Mouse (Mus musculus): ENCODE data around the gene Rcor1. TPM values are rescaled to one million over a fixed set of nuclear protein-coding genes. Genes with fewer than 3 reads are reported as not detected.

Rcor1 gene
- total and polyA plus RNA-seq, 2 experiments from 2014 or later = 3.1 to 13.1 TPM

DNA sequence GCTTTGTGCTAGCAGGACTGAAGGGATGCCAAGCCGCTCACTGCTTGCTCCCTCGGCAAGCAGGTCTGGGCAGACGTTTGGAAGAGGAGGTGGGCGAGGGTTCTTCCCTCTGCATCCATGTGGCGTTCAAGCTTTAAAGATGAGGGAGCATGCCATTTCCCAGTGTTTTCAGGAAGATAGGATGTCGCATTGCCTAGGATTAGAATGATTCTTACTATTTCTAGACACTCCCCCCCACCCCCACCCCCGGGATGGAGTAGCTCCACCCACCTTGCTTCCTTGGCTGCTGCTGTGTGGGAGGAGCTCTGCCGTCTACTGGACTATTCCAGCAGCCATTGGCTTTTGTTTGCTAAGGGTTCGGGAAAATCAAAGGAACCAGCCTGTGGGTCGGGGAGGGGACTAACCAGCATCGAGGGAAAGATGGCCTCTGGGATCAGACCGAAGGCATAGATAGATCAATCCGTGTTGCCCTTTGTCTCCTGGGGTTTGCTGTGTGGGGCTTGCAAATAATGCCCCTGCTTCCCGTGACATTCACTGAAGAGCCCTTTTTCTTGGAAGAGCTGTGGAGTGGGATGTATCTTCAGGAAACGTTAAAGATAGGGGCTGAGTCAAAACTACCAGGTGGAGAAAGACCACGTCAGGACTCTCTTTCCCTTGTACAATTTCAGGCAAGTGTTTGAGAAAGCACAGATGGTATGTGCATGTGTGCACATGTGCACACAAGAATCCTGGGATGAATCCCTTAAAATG, 123.3 kb downstream of the Rcor1 start:
- TF ChIP-seq CTCF (IDR thresholded peaks at IDR 0.05; ENCODE audit: low read depth) = peak; percentile 0; the same call in 1 of the 2 replicates
- Histone ChIP-seq H3K9ac (replicated peaks; ENCODE audit: low read length) (peak overlapping the region; percentile 43), H3K27me3 (ENCODE audit: insufficient read depth, low read length) (no peaks in the 10 kb centered on the region), H3K9me3 (ENCODE audit: low read length) (no peaks in the 10 kb centered on the region), H3K4me3 (ENCODE audit: low read length) (peak overlapping the region; percentile 1; the same call in 1 of the 2 replicates), H3K4me2 (ENCODE audit: low read depth, low read length) (peak overlapping the region; percentile 46), H3K36me3 (ENCODE audit: insufficient read depth, low read length) (no peaks in the 10 kb centered on the region), H3K4me1 (ENCODE audit: insufficient read depth, low read length) (peaks cover 24% of the 10 kb centered on the region; the same call in 1 of the 2 replicates), H3K27ac (peak overlapping the region; percentile 81)
- DNase-seq (ENCODE audit: low spot score) = peak; percentile 93
- peak; percentile 82 for ATAC-seq
- 6% methylated on average over 16 of the region's 16 CpGs for WGBS

GRCm38 (mm10) chr12:111164310-111164751, 125.2 kb downstream of the Rcor1 start:
- peak overlapping the region; percentile 88 for H3K27ac ChIP-seq
- peak overlapping the region; percentile 23 for H3K4me3 ChIP-seq (ENCODE audit: low read length)
- peak overlapping the region; percentile 55 for H3K4me2 ChIP-seq (ENCODE audit: low read depth, low read length)
- no peaks in the 10 kb centered on the region for H3K36me3 ChIP-seq (ENCODE audit: insufficient read depth, low read length)
- no peaks in the 10 kb centered on the region for H3K27me3 ChIP-seq (ENCODE audit: insufficient read depth, low read length)
- peaks cover 34% of the 10 kb centered on the region for H3K4me1 ChIP-seq (ENCODE audit: insufficient read depth, low read length)
- peak overlapping the region; percentile 52 for H3K9ac ChIP-seq (replicated peaks; ENCODE audit: low read length)
- H3K9me3 ChIP-seq (ENCODE audit: low read length) = no peaks in the 10 kb centered on the region
- 2% methylated on average over 13 of the region's 13 CpGs for WGBS
- DNase-seq (ENCODE audit: low spot score) = peak; percentile 97
- TF ChIP-seq CTCF (IDR thresholded peaks at IDR 0.05; ENCODE audit: low read depth) = no peak
- peak; percentile 89 for ATAC-seq

DNA sequence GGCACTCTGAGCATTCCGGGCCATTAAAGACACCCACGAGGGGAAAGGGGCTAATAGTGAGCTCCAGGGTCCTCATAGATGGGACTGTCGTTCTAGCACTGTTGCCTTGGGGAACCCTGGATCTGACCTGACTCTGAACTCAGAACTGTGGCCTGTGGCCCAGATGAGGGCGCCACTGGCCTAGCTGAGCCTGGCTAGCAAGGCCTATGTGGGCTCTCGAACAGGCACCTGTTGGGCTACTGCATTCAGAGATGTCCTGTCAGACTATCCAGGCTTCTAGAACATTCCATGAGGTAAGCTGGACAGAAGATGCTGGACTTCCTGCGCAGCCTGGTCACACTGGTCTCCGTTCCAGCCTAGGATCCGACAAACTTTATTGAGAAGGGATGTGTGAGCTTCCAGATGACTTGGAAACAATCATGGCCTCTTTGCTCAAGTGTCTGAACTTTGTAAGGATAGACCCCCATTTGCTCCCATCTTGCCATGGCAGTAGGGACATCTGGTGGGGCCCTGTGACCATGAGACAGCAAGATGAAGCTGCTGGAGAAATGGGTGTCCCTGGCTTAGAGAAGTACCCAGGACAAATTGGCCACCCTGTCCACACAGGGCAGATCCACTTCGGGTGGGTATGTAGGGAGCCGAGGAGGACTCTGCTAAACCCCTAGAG, 126.1 kb downstream of the Rcor1 start:
- Histone ChIP-seq H3K4me1 (ENCODE audit: insufficient read depth, low read length) (peaks cover 39% of the 10 kb centered on the region), H3K4me2 (ENCODE audit: low read depth, low read length) (peak overlapping the region; percentile 75), H3K27me3 (ENCODE audit: insufficient read depth, low read length) (no peaks in the 10 kb centered on the region), H3K36me3 (ENCODE audit: insufficient read depth, low read length) (no peaks in the 10 kb centered on the region), H3K9ac (replicated peaks; ENCODE audit: low read length) (no peak overlapping the region), H3K27ac (peak overlapping the region; percentile 88), H3K4me3 (ENCODE audit: low read length) (peak overlapping the region; percentile 83), H3K9me3 (ENCODE audit: low read length) (no peaks in the 10 kb centered on the region)
- 61% methylated on average over 10 of the region's 10 CpGs for WGBS
- DNase-seq (ENCODE audit: low spot score) (peak; percentile 65), ATAC-seq (no peak)
- TF ChIP-seq CTCF (IDR thresholded peaks at IDR 0.05; ENCODE audit: low read depth) = peak; percentile 64

Other genes starting within 250 kb of the Rcor1 start
- gene Mok, start 198.4 kb upstream of the Rcor1 start, total RNA-seq (2014; rRNA removed) = 7.4 TPM in 2 replicates
- gene Mok, start 198.4 kb upstream of the Rcor1 start, polyA plus RNA-seq (2015; fragmentation: Nextera tagmentation; extraction: Ambion mirVana) = 11.8 and 14.6 TPM in 2 replicates
- gene Zfp839, start 189.1 kb upstream of the Rcor1 start, total RNA-seq (2014; rRNA removed) = 6.5 and 7.0 TPM in 2 replicates
- gene Zfp839, start 189.1 kb upstream of the Rcor1 start, polyA plus RNA-seq (2015; fragmentation: Nextera tagmentation; extraction: Ambion mirVana) = 2.5 and 2.8 TPM in 2 replicates
- gene Cinp, start 150.2 kb upstream of the Rcor1 start, total RNA-seq (2014; rRNA removed) = 96.6 and 125 TPM in 2 replicates
- 85.1 and 86.3 TPM in 2 replicates for gene Cinp, start 150.2 kb upstream of the Rcor1 start, polyA plus RNA-seq (2015; fragmentation: Nextera tagmentation; extraction: Ambion mirVana)
- gene Tecpr2, start 150.1 kb upstream of the Rcor1 start, total RNA-seq (2014; rRNA removed) = 23.0 and 24.1 TPM in 2 replicates
- 4.0 and 4.3 TPM in 2 replicates for gene Tecpr2, start 150.1 kb upstream of the Rcor1 start, polyA plus RNA-seq (2015; fragmentation: Nextera tagmentation; extraction: Ambion mirVana)
- 14.3 and 21.1 TPM in 2 replicates for gene Ankrd9, start 60.3 kb upstream of the Rcor1 start, total RNA-seq (2014; rRNA removed)
- 12.8 and 14.8 TPM in 2 replicates for gene Ankrd9, start 60.3 kb upstream of the Rcor1 start, polyA plus RNA-seq (2015; fragmentation: Nextera tagmentation; extraction: Ambion mirVana)
- gene Traf3, start 127.0 kb downstream of the Rcor1 start, total RNA-seq (2014; rRNA removed) = 35.8 and 40.8 TPM in 2 replicates
- gene Traf3, start 127.0 kb downstream of the Rcor1 start, polyA plus RNA-seq (2015; fragmentation: Nextera tagmentation; extraction: Ambion mirVana) = 12.9 and 13.7 TPM in 2 replicates
- not detected in 2 replicates for gene 4930595D18Rik, start 145.1 kb downstream of the Rcor1 start, total RNA-seq (2014; rRNA removed)
- not detected in 2 replicates for gene 4930595D18Rik, start 145.1 kb downstream of the Rcor1 start, polyA plus RNA-seq (2015; fragmentation: Nextera tagmentation; extraction: Ambion mirVana)
- gene Amn, start 231.7 kb downstream of the Rcor1 start, total RNA-seq (2014; rRNA removed) = 82.6 and 133 TPM in 2 replicates
- 97.6 and 106 TPM in 2 replicates for gene Amn, start 231.7 kb downstream of the Rcor1 start, polyA plus RNA-seq (2015; fragmentation: Nextera tagmentation; extraction: Ambion mirVana)